Mouse (Mus musculus) neural tube, embryonic 13.5 days (tissue): ENCODE results near the gene Syde2. TPM values are rescaled to one million over a fixed set of nuclear protein-coding genes. Genes with fewer than 3 reads are reported as not detected.
"Not testable (repeated sequence)": the region's sequence is repeated elsewhere in the genome, so short reads cannot be mapped to it uniquely, and the experiment has no call there.

Source experiments
- ATAC-seq: fragments of 200-750 bp; cut with Nextera tagmentation; 2 replicates; pipeline ENCODE4 v1.8.0; 2017; ENCODE audit warnings: low read depth, mild to moderate bottlenecking, moderate TSS enrichment, moderate library complexity
- H3K27ac ChIP-seq: fragments of 300-500 bp; sonication (generic); replicated peaks from 2 replicates; pipeline ENCODE4 v1.5.1; 2015; ENCODE audit warnings: moderate library complexity, mild to moderate bottlenecking, inconsistent platforms
- H3K27me3 ChIP-seq: fragments of 300-500 bp; sonication (generic); 2 replicates; pipeline ENCODE4 v1.6.1; 2015; ENCODE audit warnings: mild to moderate bottlenecking, inconsistent platforms
- H3K36me3 ChIP-seq: fragments of 300-500 bp; sonication (generic); 2 replicates; pipeline ENCODE4 v1.6.1; 2015; ENCODE audit warnings: mild to moderate bottlenecking, inconsistent platforms
- H3K4me1 ChIP-seq: fragments of 300-500 bp; sonication (generic); replicated peaks from 2 replicates; pipeline ENCODE4 v1.6.1; 2015; ENCODE audit warnings: inconsistent platforms
- H3K4me2 ChIP-seq: fragments of 300-500 bp; sonication (generic); 2 replicates; pipeline ENCODE4 v1.6.1; 2015; ENCODE audit warnings: inconsistent platforms, mild to moderate bottlenecking, moderate library complexity
- H3K4me3 ChIP-seq: fragments of 300-500 bp; sonication (generic); 2 replicates; pipeline ENCODE4 v1.5.1; 2015; ENCODE audit warnings: mild to moderate bottlenecking, inconsistent platforms
- H3K9ac ChIP-seq: fragments of 300-500 bp; sonication (generic); 2 replicates; pipeline ENCODE4 v1.6.1; 2015; ENCODE audit warnings: moderate library complexity, mild to moderate bottlenecking, inconsistent platforms
- H3K9me3 ChIP-seq: fragments of 300-500 bp; sonication (generic); 2 replicates; pipeline ENCODE4 v1.6.1; 2016; ENCODE audit warnings: inconsistent platforms
- WGBS: fragments of 180-500 bp; shearing (Covaris S2); methylation state at CpG from one replicate; pipeline ENCODE4 v1.1.7; 2015; 5-methylcytosine and 5-hydroxymethylcytosine counted together
- polyA plus RNA-seq: library from polyadenylated mRNA; unstranded; fragments of >200 nt; fragmentation: Nextera tagmentation; extraction: Ambion mirVana; gene quantifications from 2 replicates; pipeline ENCODE4 v1.2.1, GENCODE M21; 2015

Gene Syde2
- polyA plus RNA-seq, 1 experiment from 2014 or later, result 0.33 TPM

- no peak for ATAC-seq
- H3K9ac ChIP-seq, result no peak overlapping the region
- H3K27ac ChIP-seq, result no peak overlapping the region
- H3K4me1 ChIP-seq, result peaks cover 8% of the 10 kb centered on the region; the same call in 1 of the 2 replicates
- H3K4me3 ChIP-seq, result no peak overlapping the region
- H3K36me3 ChIP-seq, result no peaks in the 10 kb centered on the region
- no peak overlapping the region for H3K4me2 ChIP-seq
- H3K9me3 ChIP-seq, result no peaks in the 10 kb centered on the region
- 69% methylated on average over 17 of the region's 17 CpGs for WGBS
- peaks cover 3% of the 10 kb centered on the region; the same call in 1 of the 2 replicates for H3K27me3 ChIP-seq
These were observed 36.1 kb upstream of the Syde2 start for GRCm38 (mm10) chr3:145951287-145952165.

GRCm38 (mm10) chr3:145952945-145953344, 34.7 kb upstream of the Syde2 start:
- Histone ChIP-seq H3K9ac (no peak overlapping the region), H3K27me3 (peaks cover 3% of the 10 kb centered on the region; the same call in 1 of the 2 replicates), H3K27ac (no peak overlapping the region), H3K9me3 (no peaks in the 10 kb centered on the region), H3K4me3 (no peak overlapping the region), H3K4me2 (no peak overlapping the region), H3K36me3 (no peaks in the 10 kb centered on the region), H3K4me1 (peaks cover 8% of the 10 kb centered on the region; the same call in 1 of the 2 replicates)
- ATAC-seq, result no peak
- WGBS, result 83% methylated on average over 7 of the region's 7 CpGs

GRCm38 (mm10) chr3:145953411-145953810, 34.3 kb upstream of the Syde2 start:
- Histone ChIP-seq H3K4me1 (peaks cover 8% of the 10 kb centered on the region; the same call in 1 of the 2 replicates), H3K36me3 (no peaks in the 10 kb centered on the region), H3K27ac (no peak overlapping the region), H3K27me3 (peaks cover 3% of the 10 kb centered on the region; the same call in 1 of the 2 replicates), H3K9ac (no peak overlapping the region), H3K4me2 (no peak overlapping the region), H3K4me3 (no peak overlapping the region), H3K9me3 (no peaks in the 10 kb centered on the region)
- ATAC-seq, result no peak
- 87% methylated on average over 2 of the region's 2 CpGs for WGBS

GRCm38 (mm10) chr3:145959824-145960223, 27.8 kb upstream of the Syde2 start:
- H3K27ac ChIP-seq, result no peak overlapping the region
- H3K4me2 ChIP-seq, result no peak overlapping the region
- WGBS, result 57% methylated on average over 1 of the region's 1 CpGs
- H3K36me3 ChIP-seq, result no peaks in the 10 kb centered on the region
- H3K27me3 ChIP-seq, result peaks cover 35% of the 10 kb centered on the region
- H3K4me3 ChIP-seq, result no peak overlapping the region
- H3K4me1 ChIP-seq, result peaks cover 21% of the 10 kb centered on the region
- no peak overlapping the region for H3K9ac ChIP-seq
- no peak for ATAC-seq
- no peaks in the 10 kb centered on the region for H3K9me3 ChIP-seq

- no peaks in the 10 kb centered on the region for H3K36me3 ChIP-seq
- H3K9ac ChIP-seq, result no peak overlapping the region
- ATAC-seq, result no peak
- no peak overlapping the region for H3K4me2 ChIP-seq
- no peak overlapping the region for H3K4me3 ChIP-seq
- H3K9me3 ChIP-seq, result no peaks in the 10 kb centered on the region
- peaks cover 21% of the 10 kb centered on the region for H3K4me1 ChIP-seq
- no peak overlapping the region for H3K27ac ChIP-seq
- peaks cover 40% of the 10 kb centered on the region for H3K27me3 ChIP-seq
- 19% methylated on average over 9 of the region's 9 CpGs for WGBS
These were observed 25.3 kb upstream of the Syde2 start for GRCm38 (mm10) chr3:145962411-145962810.

GRCm38 (mm10) chr3:145963101-145964017, 24.3 kb upstream of the Syde2 start:
- 18% methylated on average over 31 of the region's 31 CpGs for WGBS
- H3K4me2 ChIP-seq, result peak overlapping the region; percentile 39
- no peaks in the 10 kb centered on the region for H3K9me3 ChIP-seq
- H3K27ac ChIP-seq, result no peak overlapping the region
- no peak overlapping the region for H3K9ac ChIP-seq
- H3K27me3 ChIP-seq, result peaks cover 40% of the 10 kb centered on the region
- no peak for ATAC-seq
- H3K4me1 ChIP-seq, result peaks cover 21% of the 10 kb centered on the region
- H3K36me3 ChIP-seq, result no peaks in the 10 kb centered on the region
- 0 out of 2 replicates have a peak overlapping the region, but pooled peaks have one; percentile 5 for H3K4me3 ChIP-seq

GRCm38 (mm10) chr3:145964018-145964387, 23.7 kb upstream of the Syde2 start:
- H3K27me3 ChIP-seq, result peaks cover 40% of the 10 kb centered on the region
- H3K4me2 ChIP-seq, result peak overlapping the region; percentile 39
- no peak overlapping the region for H3K27ac ChIP-seq
- 14% methylated on average over 10 of the region's 10 CpGs for WGBS
- ATAC-seq, result peak; percentile 36; the same call in 1 of the 2 replicates
- H3K36me3 ChIP-seq, result no peaks in the 10 kb centered on the region
- H3K4me1 ChIP-seq, result peaks cover 21% of the 10 kb centered on the region
- H3K9me3 ChIP-seq, result no peaks in the 10 kb centered on the region
- 0 out of 2 replicates have a peak overlapping the region, but pooled peaks have one; percentile 5 for H3K4me3 ChIP-seq
- no peak overlapping the region for H3K9ac ChIP-seq

- Histone ChIP-seq H3K27me3 (peaks cover 40% of the 10 kb centered on the region), H3K9ac (peak overlapping the region; percentile 1; the same call in 1 of the 2 replicates), H3K4me2 (peak overlapping the region; percentile 39), H3K4me1 (peaks cover 21% of the 10 kb centered on the region), H3K36me3 (no peaks in the 10 kb centered on the region), H3K4me3 (no peak overlapping the region), H3K9me3 (no peaks in the 10 kb centered on the region), H3K27ac (no peak overlapping the region)
- 18% methylated on average over 10 of the region's 10 CpGs for WGBS
- peak; percentile 74; the same call in 1 of the 2 replicates for ATAC-seq
These were observed 23.2 kb upstream of the Syde2 start for GRCm38 (mm10) chr3:145964473-145964872.

- H3K4me3 ChIP-seq, H3K9me3 ChIP-seq, H3K4me2 ChIP-seq, H3K27ac ChIP-seq, ATAC-seq, H3K36me3 ChIP-seq, H3K9ac ChIP-seq: not testable (repeated sequence)
- Histone ChIP-seq H3K4me1 (peaks cover 21% of the 10 kb centered on the region), H3K27me3 (peaks cover 40% of the 10 kb centered on the region)
- WGBS, result 82% methylated on average over 3 of the region's 3 CpGs
These were observed 22.1 kb upstream of the Syde2 start for GRCm38 (mm10) chr3:145965583-145965982.

- H3K27me3 ChIP-seq, result peaks cover 33% of the 10 kb centered on the region
- H3K4me1 ChIP-seq, result peaks cover 21% of the 10 kb centered on the region
- no peaks in the 10 kb centered on the region for H3K36me3 ChIP-seq
- H3K9me3 ChIP-seq, result no peaks in the 10 kb centered on the region
- WGBS, result 92% methylated on average over 5 of the region's 5 CpGs
- no peak overlapping the region for H3K4me2 ChIP-seq
- no peak overlapping the region for H3K9ac ChIP-seq
- H3K27ac ChIP-seq, result no peak overlapping the region
- no peak overlapping the region for H3K4me3 ChIP-seq
- ATAC-seq, result no peak
These were observed 20.9 kb upstream of the Syde2 start for GRCm38 (mm10) chr3:145966806-145967205.

- Histone ChIP-seq H3K9me3 (peaks cover 6% of the 10 kb centered on the region; the same call in 1 of the 2 replicates), H3K9ac (no peak overlapping the region), H3K4me2 (no peak overlapping the region), H3K36me3 (no peaks in the 10 kb centered on the region), H3K27me3 (peaks cover 11% of the 10 kb centered on the region), H3K4me1 (peaks cover 6% of the 10 kb centered on the region), H3K4me3 (no peak overlapping the region), H3K27ac (no peak overlapping the region)
- no peak for ATAC-seq
- 64% methylated on average over 14 of the region's 14 CpGs for WGBS
These were observed 18.6 kb upstream of the Syde2 start for GRCm38 (mm10) chr3:145969031-145969501.
